Mouse (Mus musculus) embryonic fibroblast, embryonic 13.5 days (primary cell): ENCODE measurements around the gene Gtsf1l.

ENCODE experiments used
- CTCF ChIP-seq: IDR thresholded peaks from 2 replicates; pipeline ENCODE4 v1.5.1; 2011; ENCODE audit warnings: mild to moderate bottlenecking, control low read depth, low read length, moderate library complexity, borderline replicate concordance; ENCODE audit not compliant: insufficient read depth
- POLR2A ChIP-seq: IDR thresholded peaks from 2 replicates; pipeline ENCODE4 v1.6.1; 2011; ENCODE audit warnings: low read depth, mild to moderate bottlenecking, control low read depth, low read length, moderate library complexity

- TF ChIP-seq CTCF = no peak
- no peak for TF ChIP-seq POLR2A
Measured at GRCm38 (mm10) chr2:163082591-163082990, 5.1 kb downstream of the Gtsf1l start.
